Mouse (Mus musculus) small intestine, adult 2 months (tissue): Measurements from ENCODE around the gene Dntt. TPM values are rescaled to one million over a fixed set of nuclear protein-coding genes. Genes with fewer than 3 reads are reported as not detected.

ENCODE experiments used
- H3K27ac ChIP-seq: fragments of 200-500 bp; 2 replicates; pipeline ENCODE4 v1.5.1; 2012; ENCODE audit warnings: low read depth, low read length, control low read depth, inconsistent platforms; ENCODE audit not compliant: insufficient read depth
- H3K27me3 ChIP-seq: fragments of 200-500 bp; 2 replicates; pipeline ENCODE4 v1.6.1; 2012; ENCODE audit warnings: mild to moderate bottlenecking, moderate library complexity, low read length, inconsistent platforms; ENCODE audit not compliant: control insufficient read depth, insufficient read depth
- H3K36me3 ChIP-seq: fragments of 200-500 bp; 2 replicates; pipeline ENCODE4 v1.6.1; 2012; ENCODE audit warnings: mild to moderate bottlenecking, low read length, control low read depth, inconsistent platforms; ENCODE audit not compliant: control insufficient read depth, insufficient read depth
- H3K4me1 ChIP-seq: fragments of 200-500 bp; 2 replicates; pipeline ENCODE4 v1.6.1; 2012; ENCODE audit warnings: low read length, inconsistent platforms, mixed read lengths; ENCODE audit not compliant: control insufficient read depth, insufficient read depth, insufficient read length
- H3K4me3 ChIP-seq: fragments of 200-500 bp; 2 replicates; pipeline ENCODE4 v1.5.1; 2012; ENCODE audit warnings: low read depth, mild to moderate bottlenecking, control low read depth, inconsistent platforms, low read length, moderate library complexity
- CTCF ChIP-seq: fragments of 200-500 bp; IDR thresholded peaks from 2 replicates; pipeline ENCODE4 v1.5.1; 2012; ENCODE audit warnings: low read depth, mild to moderate bottlenecking, control low read depth, inconsistent platforms, low read length, moderate library complexity, mixed read lengths; ENCODE audit not compliant: insufficient replicate concordance, insufficient read length; ENCODE audit errors: extremely low read depth
- POLR2A ChIP-seq: fragments of 200-500 bp; IDR thresholded peaks from 2 replicates; pipeline ENCODE4 v1.6.1; 2012; ENCODE audit warnings: low read depth, mild to moderate bottlenecking, control low read depth, inconsistent platforms, low read length, moderate library complexity
- WGBS: fragments of 180-500 bp; shearing (Covaris S2); methylation state at CpG from one replicate; pipeline ENCODE4 v1.1.7; 2018; 5-methylcytosine and 5-hydroxymethylcytosine counted together
- polyA plus RNA-seq: library from polyadenylated mRNA; depleted of rRNA; stranded (reverse); fragments of >200 nt; gene quantifications from 2 replicates; pipeline ENCODE4 v1.2.3, GENCODE M21; 2012; rRNA removed

Dntt gene
- polyA plus RNA-seq, 1 experiment, result not detected

GRCm38 (mm10) chr19:41101390-41101789 lies 72.3 kb downstream of the Dntt start:
- H3K4me3 ChIP-seq, result no peak overlapping the region
- WGBS, result 76% methylated on average over 8 of the region's 8 CpGs

DNA sequence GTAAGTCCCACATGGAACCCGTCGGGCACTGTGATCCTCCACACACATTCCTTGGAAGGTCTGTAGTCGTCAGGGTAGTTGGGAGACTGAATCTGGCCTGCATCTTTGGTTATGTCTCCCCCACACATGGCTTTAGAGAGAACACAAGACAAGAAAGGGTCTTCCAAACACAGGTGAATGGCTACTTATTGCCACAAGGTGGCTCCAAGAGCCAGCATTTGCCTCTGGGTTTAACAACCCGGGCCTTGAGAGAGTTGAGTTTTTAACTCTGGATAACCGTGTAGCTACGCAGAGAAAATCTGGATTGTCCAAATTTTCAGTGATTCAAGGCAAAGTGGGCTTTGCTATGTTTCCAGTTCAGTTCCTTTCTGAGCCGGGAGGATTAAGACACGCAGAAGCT lies 75.8 kb downstream of the Dntt start:
- Histone ChIP-seq H3K36me3 (no peaks in the 10 kb centered on the region), H3K4me1 (no peaks in the 10 kb centered on the region), H3K27ac (no peak overlapping the region), H3K27me3 (no peaks in the 10 kb centered on the region), H3K4me3 (no peak overlapping the region)
- WGBS, result 43% methylated on average over 8 of the region's 8 CpGs
- TF ChIP-seq CTCF (no peak), POLR2A (no peak)

More at GRCm38 (mm10) chr19:41101390-41101789, 72.3 kb downstream of the Dntt start:
- Histone ChIP-seq H3K27me3 (no peaks in the 10 kb centered on the region), H3K27ac (no peak overlapping the region), H3K4me1 (no peaks in the 10 kb centered on the region), H3K36me3 (no peaks in the 10 kb centered on the region)
- TF ChIP-seq POLR2A (no peak), CTCF (no peak)

DNA sequence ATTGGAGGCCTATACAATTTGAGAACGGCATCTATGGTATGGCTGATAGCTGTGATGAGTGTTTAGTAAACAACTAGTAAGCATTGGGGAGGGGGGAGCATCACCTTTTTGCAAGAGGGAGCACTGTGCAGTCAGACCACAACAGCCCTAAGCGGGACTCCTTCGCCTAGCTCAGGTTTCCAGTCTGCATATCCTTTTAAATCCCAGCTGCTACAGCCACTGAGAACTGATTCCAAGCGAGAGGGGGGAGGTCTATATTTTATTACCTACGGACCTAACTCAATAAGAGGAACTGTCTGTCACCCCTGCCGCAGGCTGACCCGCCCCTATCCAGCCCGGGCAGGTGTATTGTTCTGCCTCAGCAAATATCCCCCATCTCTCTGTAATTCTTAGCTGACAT lies 78.5 kb downstream of the Dntt start:
- no peaks in the 10 kb centered on the region for H3K4me1 ChIP-seq
- H3K27ac ChIP-seq, result no peak overlapping the region
- no peak overlapping the region for H3K4me3 ChIP-seq
- TF ChIP-seq CTCF, result no peak
- TF ChIP-seq POLR2A, result no peak
- no peaks in the 10 kb centered on the region for H3K36me3 ChIP-seq
- 31% methylated on average over 8 of the region's 8 CpGs for WGBS
- no peaks in the 10 kb centered on the region for H3K27me3 ChIP-seq

DNA sequence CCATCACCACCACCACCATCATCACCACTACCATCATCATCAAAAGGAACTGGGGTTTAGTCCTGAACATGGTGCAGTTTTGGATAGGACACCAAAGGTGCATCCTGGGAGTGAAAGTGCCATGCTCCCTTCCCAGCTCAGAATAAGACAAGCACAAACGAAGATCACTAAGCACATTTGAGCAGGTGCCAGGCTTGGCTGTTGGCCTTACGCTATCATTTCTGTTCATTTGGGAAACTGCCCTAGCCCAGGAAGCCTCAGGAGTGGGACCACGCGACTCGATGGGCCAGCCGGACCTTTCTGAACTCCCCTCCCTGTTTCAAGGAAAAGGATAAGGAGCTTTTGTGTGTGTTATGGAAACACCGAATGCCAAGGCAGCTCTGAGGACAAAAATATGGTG lies 79.6 kb downstream of the Dntt start:
- H3K36me3 ChIP-seq, result no peaks in the 10 kb centered on the region
- 78% methylated on average over 7 of the region's 7 CpGs for WGBS
- H3K27ac ChIP-seq, result no peak overlapping the region
- no peaks in the 10 kb centered on the region for H3K27me3 ChIP-seq
- no peaks in the 10 kb centered on the region for H3K4me1 ChIP-seq
- H3K4me3 ChIP-seq, result no peak overlapping the region
- TF ChIP-seq CTCF, result no peak
- TF ChIP-seq POLR2A, result no peak

Other genes starting within 250 kb of the Dntt start
- gene Ccnj, start 198.0 kb upstream of the Dntt start, polyA plus RNA-seq, result 2.4 and 5.9 TPM in 2 replicates
- gene Zfp518a, start 134.6 kb upstream of the Dntt start, polyA plus RNA-seq, result 0.08 and 0.32 TPM in 2 replicates
- 9.3 and 9.5 TPM in 2 replicates for gene Blnk, start 34.7 kb upstream of the Dntt start, polyA plus RNA-seq
- not detected in 2 replicates for gene Opalin, start 47.8 kb downstream of the Dntt start, polyA plus RNA-seq
- 0.03 TPM in 1 of 2 replicates, not detected in the other for gene Tll2, start 177.6 kb downstream of the Dntt start, polyA plus RNA-seq
- gene Tm9sf3, start 234.7 kb downstream of the Dntt start, polyA plus RNA-seq, result 17.7 and 33.5 TPM in 2 replicates